Mouse (Mus musculus) midbrain, embryonic 11.5 days (tissue): ENCODE measurements around the gene Il18bp. TPM values are rescaled to one million over a fixed set of nuclear protein-coding genes. Genes with fewer than 3 reads are reported as not detected.

Experiments used
- ATAC-seq: fragments of 200-750 bp; cut with Nextera tagmentation; 2 replicates; pipeline ENCODE4 v1.8.0; 2017; ENCODE audit warnings: moderate TSS enrichment, moderate library complexity; ENCODE audit not compliant: low FRiP score
- DNase-seq: peaks from one replicate; pipeline ENCODE4 v3.0.0; 2015; ENCODE audit warnings: low spot score; ENCODE audit errors: missing footprints
- H3K27ac ChIP-seq: fragments of 300-500 bp; sonication (generic); 2 replicates; pipeline ENCODE4 v1.5.1; 2014; ENCODE audit warnings: low read depth, low read length
- H3K27me3 ChIP-seq: fragments of 300-500 bp; sonication (generic); 2 replicates; pipeline ENCODE4 v1.6.1; 2014; ENCODE audit warnings: mild to moderate bottlenecking, low read length, moderate library complexity, mixed read lengths; ENCODE audit not compliant: control insufficient read depth, insufficient read depth
- H3K36me3 ChIP-seq: fragments of 300-500 bp; sonication (generic); 2 replicates; pipeline ENCODE4 v1.6.1; 2014; ENCODE audit warnings: mild to moderate bottlenecking, low read length, moderate library complexity, mixed read lengths; ENCODE audit not compliant: control insufficient read depth, insufficient read depth
- H3K4me1 ChIP-seq: fragments of 300-500 bp; sonication (generic); 2 replicates; pipeline ENCODE4 v1.6.1; 2014; ENCODE audit warnings: low read length; ENCODE audit not compliant: control insufficient read depth, insufficient read depth
- H3K4me2 ChIP-seq: fragments of 300-500 bp; sonication (generic); 2 replicates; pipeline ENCODE4 v1.6.1; 2014; ENCODE audit warnings: mild to moderate bottlenecking, moderate library complexity
- H3K4me3 ChIP-seq: fragments of 300-500 bp; sonication (generic); 2 replicates; pipeline ENCODE4 v1.5.1; 2014; ENCODE audit warnings: low read depth, low read length
- H3K9ac ChIP-seq: fragments of 300-500 bp; sonication (generic); 2 replicates; pipeline ENCODE4 v1.6.1; 2014; ENCODE audit warnings: low read length
- H3K9me3 ChIP-seq: fragments of 300-500 bp; sonication (generic); 2 replicates; pipeline ENCODE4 v1.6.1; 2016; ENCODE audit warnings: low read length; ENCODE audit not compliant: control insufficient read depth
- WGBS: fragments of 180-500 bp; shearing (Covaris S2); extraction: QIAGEN DNeasy Blood & Tissue Kit; methylation state at CpG from one replicate; pipeline ENCODE4 v1.1.7; 2014; 5-methylcytosine and 5-hydroxymethylcytosine counted together
- polyA plus RNA-seq: library from polyadenylated mRNA; unstranded; fragments of >200 nt; fragmentation: Nextera tagmentation; extraction: Ambion mirVana; gene quantifications from 2 replicates; pipeline ENCODE4 v1.2.1, GENCODE M21; 2014

The Il18bp gene
- polyA plus RNA-seq, 1 experiment from 2014 or later: 3.4 TPM

- ATAC-seq (no peak), DNase-seq (no peak)
- no peaks in the 10 kb centered on the region for H3K27me3 ChIP-seq
- peaks cover 58% of the 10 kb centered on the region for H3K36me3 ChIP-seq
- no peaks in the 10 kb centered on the region for H3K9me3 ChIP-seq
- WGBS: 92% methylated on average over 3 of the region's 3 CpGs
- H3K27ac ChIP-seq: no peak overlapping the region
- no peaks in the 10 kb centered on the region for H3K4me1 ChIP-seq
- no peak overlapping the region for H3K4me3 ChIP-seq
- no peak overlapping the region for H3K4me2 ChIP-seq
- no peak overlapping the region for H3K9ac ChIP-seq
Measured at GRCm38 (mm10) chr7:101994241-101994640, 24.2 kb downstream of the Il18bp start.

GRCm38 (mm10) chr7:101985081-101985480 is 33.4 kb downstream of the Il18bp start:
- Histone ChIP-seq H3K27me3 (no peaks in the 10 kb centered on the region), H3K4me1 (no peaks in the 10 kb centered on the region), H3K36me3 (peaks cover 10% of the 10 kb centered on the region), H3K4me2 (no peak overlapping the region), H3K9ac (no peak overlapping the region), H3K4me3 (no peak overlapping the region), H3K27ac (no peak overlapping the region), H3K9me3 (no peaks in the 10 kb centered on the region)
- DNase-seq (no peak), ATAC-seq (no peak)
- WGBS: 99% methylated on average over 3 of the region's 3 CpGs

GRCm38 (mm10) chr7:101982735-101983134 is 35.8 kb downstream of the Il18bp start:
- Histone ChIP-seq H3K4me2 (no peak overlapping the region), H3K9me3 (no peaks in the 10 kb centered on the region), H3K27me3 (no peaks in the 10 kb centered on the region), H3K9ac (no peak overlapping the region), H3K4me1 (no peaks in the 10 kb centered on the region), H3K36me3 (no peaks in the 10 kb centered on the region; the same call in 1 of the 2 replicates), H3K27ac (no peak overlapping the region), H3K4me3 (no peak overlapping the region)
- DNase-seq (no peak), ATAC-seq (no peak)
- 80% methylated on average over 1 of the region's 1 CpGs for WGBS

GRCm38 (mm10) chr7:101974505-101974904 is 44.0 kb downstream of the Il18bp start:
- no peak overlapping the region for H3K4me3 ChIP-seq
- H3K27me3 ChIP-seq: no peaks in the 10 kb centered on the region
- 62% methylated on average over 2 of the region's 2 CpGs for WGBS
- H3K4me2 ChIP-seq: no peak overlapping the region
- ATAC-seq (no peak), DNase-seq (no peak)
- peaks cover 12% of the 10 kb centered on the region for H3K4me1 ChIP-seq
- no peaks in the 10 kb centered on the region for H3K9me3 ChIP-seq
- no peak overlapping the region for H3K9ac ChIP-seq
- no peaks in the 10 kb centered on the region; the same call in 1 of the 2 replicates for H3K36me3 ChIP-seq
- no peak overlapping the region for H3K27ac ChIP-seq

- no peaks in the 10 kb centered on the region; the same call in 1 of the 2 replicates for H3K36me3 ChIP-seq
- DNase-seq (no peak), ATAC-seq (no peak)
- WGBS: 80% methylated on average over 3 of the region's 3 CpGs
- H3K27ac ChIP-seq: no peak overlapping the region
- no peak overlapping the region for H3K4me3 ChIP-seq
- no peak overlapping the region for H3K9ac ChIP-seq
- H3K9me3 ChIP-seq: no peaks in the 10 kb centered on the region
- H3K27me3 ChIP-seq: no peaks in the 10 kb centered on the region
- H3K4me2 ChIP-seq: no peak overlapping the region
- H3K4me1 ChIP-seq: peaks cover 17% of the 10 kb centered on the region
Measured at GRCm38 (mm10) chr7:101973730-101974129, 44.8 kb downstream of the Il18bp start.

- Histone ChIP-seq H3K27me3 (no peaks in the 10 kb centered on the region), H3K4me3 (peak overlapping the region; percentile 77), H3K4me2 (peak overlapping the region; percentile 70), H3K36me3 (no peaks in the 10 kb centered on the region; the same call in 1 of the 2 replicates), H3K4me1 (peaks cover 17% of the 10 kb centered on the region), H3K9ac (peak overlapping the region; percentile 94), H3K27ac (peak overlapping the region; percentile 100), H3K9me3 (no peaks in the 10 kb centered on the region)
- DNase-seq (no peak), ATAC-seq (no peak)
- WGBS: 48% methylated on average over 2 of the region's 2 CpGs
Measured at GRCm38 (mm10) chr7:101971721-101972120, 46.8 kb downstream of the Il18bp start.

GRCm38 (mm10) chr7:101970821-101971461 is 47.5 kb downstream of the Il18bp start:
- H3K4me1 ChIP-seq: peaks cover 17% of the 10 kb centered on the region
- WGBS: 7% methylated on average over 19 of the region's 19 CpGs
- peak; percentile 98 for DNase-seq
- H3K27ac ChIP-seq: peak overlapping the region; percentile 100
- H3K4me2 ChIP-seq: peak overlapping the region; percentile 70
- H3K9ac ChIP-seq: peak overlapping the region; percentile 94
- H3K27me3 ChIP-seq: no peaks in the 10 kb centered on the region
- peak; percentile 67 for ATAC-seq
- peak overlapping the region; percentile 77 for H3K4me3 ChIP-seq
- no peaks in the 10 kb centered on the region for H3K9me3 ChIP-seq
- no peaks in the 10 kb centered on the region for H3K36me3 ChIP-seq

- no peaks in the 10 kb centered on the region for H3K27me3 ChIP-seq
- ATAC-seq (peak; percentile 72), DNase-seq (no peak)
- H3K27ac ChIP-seq: peak overlapping the region; percentile 100
- H3K4me3 ChIP-seq: peak overlapping the region; percentile 77
- H3K9me3 ChIP-seq: no peaks in the 10 kb centered on the region
- H3K4me1 ChIP-seq: peaks cover 17% of the 10 kb centered on the region
- peak overlapping the region; percentile 70 for H3K4me2 ChIP-seq
- H3K9ac ChIP-seq: peak overlapping the region; percentile 94
- WGBS: 0% methylated on average over 12 of the region's 17 CpGs
- no peaks in the 10 kb centered on the region for H3K36me3 ChIP-seq
Measured at GRCm38 (mm10) chr7:101970429-101970775, 48.1 kb downstream of the Il18bp start.

- Histone ChIP-seq H3K27me3 (no peaks in the 10 kb centered on the region), H3K36me3 (no peaks in the 10 kb centered on the region), H3K4me1 (peaks cover 17% of the 10 kb centered on the region), H3K9ac (peak overlapping the region; percentile 94), H3K27ac (peak overlapping the region; percentile 100), H3K4me3 (peak overlapping the region; percentile 77), H3K9me3 (no peaks in the 10 kb centered on the region), H3K4me2 (peak overlapping the region; percentile 70)
- WGBS: under 1% methylated on average over 52 of the region's 53 CpGs
- DNase-seq: peak; percentile 98
- ATAC-seq: peak; percentile 94
Measured at GRCm38 (mm10) chr7:101969694-101970428, 48.6 kb downstream of the Il18bp start.
